Mouse (Mus musculus) hindbrain, embryonic 12.5 days (tissue): Measurements from ENCODE around the gene Mapk6. TPM values are rescaled to one million over a fixed set of nuclear protein-coding genes. Genes with fewer than 3 reads are reported as not detected.
A peak's percentile ranks its signal among the peaks of the same experiment; 100 is the strongest.
"Not testable (repeated sequence)": the region's sequence is repeated elsewhere in the genome, so short reads cannot be mapped to it uniquely, and the experiment has no call there.

Source experiments
- ATAC-seq: fragments of 200-750 bp; cut with Nextera tagmentation; 2 replicates; pipeline ENCODE4 v1.8.0; 2017; ENCODE audit warnings: moderate TSS enrichment; ENCODE audit not compliant: low FRiP score
- H3K27ac ChIP-seq: fragments of 300-500 bp; sonication (generic); 2 replicates; pipeline ENCODE4 v1.5.1; 2016; ENCODE audit warnings: mild to moderate bottlenecking
- H3K27me3 ChIP-seq: fragments of 300-500 bp; sonication (generic); 2 replicates; pipeline ENCODE4 v1.6.1; 2016; ENCODE audit warnings: mild to moderate bottlenecking
- H3K36me3 ChIP-seq: fragments of 300-500 bp; sonication (generic); 2 replicates; pipeline ENCODE4 v1.6.1; 2016; ENCODE audit warnings: mild to moderate bottlenecking
- H3K4me1 ChIP-seq: fragments of 300-500 bp; sonication (generic); 2 replicates; pipeline ENCODE4 v1.6.1; 2016
- H3K4me2 ChIP-seq: fragments of 300-500 bp; sonication (generic); replicated peaks from 2 replicates; pipeline ENCODE4 v1.6.1; 2016; ENCODE audit warnings: mild to moderate bottlenecking
- H3K4me3 ChIP-seq: fragments of 300-500 bp; sonication (generic); 2 replicates; pipeline ENCODE4 v1.5.1; 2016; ENCODE audit warnings: mild to moderate bottlenecking
- H3K9ac ChIP-seq: fragments of 300-500 bp; sonication (generic); 2 replicates; pipeline ENCODE4 v1.6.1; 2016; ENCODE audit warnings: mild to moderate bottlenecking, moderate library complexity
- H3K9me3 ChIP-seq: fragments of 300-500 bp; sonication (generic); replicated peaks from 2 replicates; pipeline ENCODE4 v1.6.1; 2016; ENCODE audit warnings: mild to moderate bottlenecking
- WGBS: fragments of 180-500 bp; shearing (Covaris S2); methylation state at CpG from one replicate; pipeline ENCODE4 v1.1.7; 2016; 5-methylcytosine and 5-hydroxymethylcytosine counted together
- polyA plus RNA-seq: library from polyadenylated mRNA; unstranded; fragments of >200 nt; fragmentation: Nextera tagmentation; extraction: Ambion mirVana; gene quantifications from 2 replicates; pipeline ENCODE4 v1.2.1, GENCODE M21; 2016

Mapk6 gene
- polyA plus RNA-seq = 176 and 183 TPM in 2 replicates

GRCm38 (mm10) chr9:75409852-75410378 lies at the start of gene Mapk6:
Mapk6 (minus strand) TSS chr9:75410005.
- Histone ChIP-seq H3K27me3 (no peaks in the 10 kb centered on the region), H3K27ac (peak within 1 kb of the TSS; percentile 98), H3K4me2 (peak within 1 kb of the TSS; percentile 71), H3K4me1 (peaks cover 27% of the 10 kb centered on the region), H3K4me3 (peak within 1 kb of the TSS; percentile 93), H3K9ac (peak within 1 kb of the TSS; percentile 90), H3K9me3 (no peaks in the 10 kb centered on the region), H3K36me3 (no peaks in the 10 kb centered on the region)
- 0% methylated on average over 52 of the region's 58 CpGs for WGBS
- ATAC-seq = peak; percentile 91

GRCm38 (mm10) chr9:75455684-75456083 lies 45.9 kb upstream of the Mapk6 start:
- no peak overlapping the region for H3K4me2 ChIP-seq
- H3K9me3 ChIP-seq = no peaks in the 10 kb centered on the region
- no peak overlapping the region for H3K9ac ChIP-seq
- 86% methylated on average over 10 of the region's 10 CpGs for WGBS
- H3K36me3 ChIP-seq = peaks cover 95% of the 10 kb centered on the region
- no peak overlapping the region for H3K27ac ChIP-seq
- H3K4me1 ChIP-seq = no peaks in the 10 kb centered on the region
- H3K4me3 ChIP-seq = no peak overlapping the region
- ATAC-seq = no peak
- no peaks in the 10 kb centered on the region for H3K27me3 ChIP-seq

- Histone ChIP-seq H3K4me3 (no peak overlapping the region), H3K9ac (no peak overlapping the region), H3K9me3 (no peaks in the 10 kb centered on the region), H3K4me1 (no peaks in the 10 kb centered on the region), H3K4me2 (no peak overlapping the region), H3K27ac (no peak overlapping the region), H3K27me3 (no peaks in the 10 kb centered on the region), H3K36me3 (peaks cover 89% of the 10 kb centered on the region)
- WGBS = 90% methylated on average over 2 of the region's 2 CpGs
- ATAC-seq = no peak
These were observed 44.2 kb upstream of the Mapk6 start for GRCm38 (mm10) chr9:75453994-75454393.

DNA sequence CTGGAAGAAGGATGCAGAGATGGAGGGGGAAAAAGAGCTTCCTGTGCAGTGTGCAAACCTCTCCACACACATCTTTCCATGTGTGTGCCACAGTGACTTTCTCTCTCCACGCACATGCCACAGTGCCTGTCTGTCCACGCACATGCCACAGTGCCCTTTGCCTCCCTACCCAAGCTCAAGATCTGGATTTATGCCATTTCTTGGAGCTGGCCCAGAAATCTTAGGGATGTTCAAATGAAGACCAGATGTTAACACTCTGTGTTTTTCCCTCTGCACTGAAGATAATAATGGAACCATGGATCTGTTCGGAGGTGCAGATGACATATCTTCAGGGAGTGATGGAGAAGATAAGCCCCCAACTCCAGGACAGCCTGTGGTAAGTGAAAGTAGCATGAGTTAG lies 38.2 kb upstream of the Mapk6 start:
- H3K27me3 ChIP-seq = no peaks in the 10 kb centered on the region
- WGBS = 85% methylated on average over 3 of the region's 3 CpGs
- no peak overlapping the region for H3K9ac ChIP-seq
- no peak overlapping the region for H3K4me3 ChIP-seq
- no peak overlapping the region for H3K4me2 ChIP-seq
- no peak overlapping the region for H3K27ac ChIP-seq
- no peak for ATAC-seq
- H3K36me3 ChIP-seq = peaks cover 68% of the 10 kb centered on the region
- H3K4me1 ChIP-seq = no peaks in the 10 kb centered on the region
- no peaks in the 10 kb centered on the region for H3K9me3 ChIP-seq

DNA sequence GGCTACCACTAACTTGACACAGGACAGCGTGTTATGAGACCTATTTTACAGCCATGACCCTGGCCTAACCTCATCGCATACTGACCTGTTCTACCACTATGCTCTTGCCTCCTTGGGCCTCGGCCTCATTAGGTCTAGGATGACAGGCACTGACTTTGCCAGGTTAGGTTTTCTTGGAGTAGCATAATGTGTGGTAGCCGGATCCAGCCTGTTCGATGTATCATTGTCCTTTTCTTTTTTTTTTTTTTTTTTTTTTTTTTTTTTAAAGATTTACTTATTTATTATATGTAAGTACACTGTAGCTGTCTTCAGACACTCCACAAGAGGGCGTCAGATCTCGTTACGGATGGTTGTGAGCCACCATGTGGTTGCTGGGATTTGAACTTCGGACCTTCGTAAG lies 36.8 kb upstream of the Mapk6 start:
- peaks cover 56% of the 10 kb centered on the region for H3K36me3 ChIP-seq
- H3K4me3 ChIP-seq = not testable (repeated sequence)
- 86% methylated on average over 10 of the region's 10 CpGs for WGBS

GRCm38 (mm10) chr9:75444981-75445380 lies 35.2 kb upstream of the Mapk6 start:
- no peaks in the 10 kb centered on the region for H3K9me3 ChIP-seq
- no peak overlapping the region for H3K9ac ChIP-seq
- H3K4me2 ChIP-seq = no peak overlapping the region
- peaks cover 10% of the 10 kb centered on the region for H3K4me1 ChIP-seq
- no peaks in the 10 kb centered on the region for H3K27me3 ChIP-seq
- no peak overlapping the region for H3K4me3 ChIP-seq
- H3K36me3 ChIP-seq = peaks cover 48% of the 10 kb centered on the region
- ATAC-seq = no peak
- WGBS = 86% methylated on average over 15 of the region's 15 CpGs
- no peak overlapping the region for H3K27ac ChIP-seq

More for the DNA sequence above, 36.8 kb upstream of the Mapk6 start:
- H3K9ac ChIP-seq, H3K4me2 ChIP-seq, H3K27me3 ChIP-seq, H3K4me1 ChIP-seq, ATAC-seq, H3K27ac ChIP-seq, H3K9me3 ChIP-seq: not testable (repeated sequence)

- peaks cover 17% of the 10 kb centered on the region for H3K36me3 ChIP-seq
- H3K4me1 ChIP-seq = peaks cover 10% of the 10 kb centered on the region
- H3K4me3 ChIP-seq = peak overlapping the region; percentile 91
- H3K9ac ChIP-seq = peak overlapping the region; percentile 95
- H3K27ac ChIP-seq = peak overlapping the region; percentile 88
- H3K4me2 ChIP-seq = peak overlapping the region; percentile 75
- H3K27me3 ChIP-seq = no peaks in the 10 kb centered on the region
- 1% methylated on average over 26 of the region's 31 CpGs for WGBS
- ATAC-seq = peak; percentile 88
- H3K9me3 ChIP-seq = no peaks in the 10 kb centered on the region
These were observed 31.9 kb upstream of the Mapk6 start for GRCm38 (mm10) chr9:75441691-75442131.

- ATAC-seq = peak; percentile 94
- H3K9me3 ChIP-seq = no peaks in the 10 kb centered on the region
- peak within 1 kb of the TSS; percentile 75 for H3K4me2 ChIP-seq
- H3K36me3 ChIP-seq = peaks cover 12% of the 10 kb centered on the region
- no peaks in the 10 kb centered on the region for H3K27me3 ChIP-seq
- peak within 1 kb of the TSS; percentile 95 for H3K9ac ChIP-seq
- H3K27ac ChIP-seq = peak within 1 kb of the TSS; percentile 88
- WGBS = under 1% methylated on average over 43 of the region's 45 CpGs
- H3K4me1 ChIP-seq = peaks cover 10% of the 10 kb centered on the region
- H3K4me3 ChIP-seq = peak within 1 kb of the TSS; percentile 91
These were observed 31.2 kb upstream of the Mapk6 start, which contains the start of gene Leo1 for GRCm38 (mm10) chr9:75440796-75441666. Leo1 (plus strand) TSS chr9:75441524.

- Histone ChIP-seq H3K4me3 (no peak overlapping the region), H3K27ac (no peak overlapping the region), H3K9ac (no peak overlapping the region), H3K36me3 (no peaks in the 10 kb centered on the region), H3K4me1 (peaks cover 19% of the 10 kb centered on the region), H3K27me3 (no peaks in the 10 kb centered on the region), H3K9me3 (no peaks in the 10 kb centered on the region), H3K4me2 (no peak overlapping the region)
- 29% methylated on average over 6 of the region's 6 CpGs for WGBS
- no peak for ATAC-seq
These were observed 28.0 kb upstream of the Mapk6 start for GRCm38 (mm10) chr9:75437653-75438385.

DNA sequence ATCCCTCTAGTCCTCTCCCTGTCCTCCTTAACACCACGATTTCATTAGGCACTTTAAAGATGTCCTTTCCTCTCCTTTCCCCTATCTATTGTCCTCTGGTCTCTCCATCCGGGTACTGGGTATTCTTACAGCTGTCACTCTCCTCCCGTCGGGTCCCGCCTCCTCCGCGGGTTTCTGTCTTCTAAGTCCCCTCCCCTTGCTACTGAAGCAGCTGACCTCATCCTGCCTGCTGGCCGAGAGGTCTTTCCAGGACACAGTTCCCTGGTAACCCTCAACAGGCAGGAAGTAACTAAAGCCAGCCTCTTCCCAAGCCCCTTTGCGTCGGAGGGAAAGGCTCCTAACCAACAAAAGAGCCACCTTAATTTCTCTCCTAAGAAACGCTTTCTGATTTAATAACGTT lies 26.1 kb upstream of the Mapk6 start:
- no peaks in the 10 kb centered on the region for H3K27me3 ChIP-seq
- H3K4me1 ChIP-seq = peaks cover 9% of the 10 kb centered on the region; the same call in 1 of the 2 replicates
- H3K9me3 ChIP-seq = no peaks in the 10 kb centered on the region
- H3K4me2 ChIP-seq = no peak overlapping the region
- H3K27ac ChIP-seq = no peak overlapping the region; the same call in 1 of the 2 replicates
- no peak overlapping the region for H3K4me3 ChIP-seq
- peak; percentile 42 for ATAC-seq
- WGBS = 5% methylated on average over 12 of the region's 12 CpGs
- H3K36me3 ChIP-seq = no peaks in the 10 kb centered on the region
- no peak overlapping the region for H3K9ac ChIP-seq

DNA sequence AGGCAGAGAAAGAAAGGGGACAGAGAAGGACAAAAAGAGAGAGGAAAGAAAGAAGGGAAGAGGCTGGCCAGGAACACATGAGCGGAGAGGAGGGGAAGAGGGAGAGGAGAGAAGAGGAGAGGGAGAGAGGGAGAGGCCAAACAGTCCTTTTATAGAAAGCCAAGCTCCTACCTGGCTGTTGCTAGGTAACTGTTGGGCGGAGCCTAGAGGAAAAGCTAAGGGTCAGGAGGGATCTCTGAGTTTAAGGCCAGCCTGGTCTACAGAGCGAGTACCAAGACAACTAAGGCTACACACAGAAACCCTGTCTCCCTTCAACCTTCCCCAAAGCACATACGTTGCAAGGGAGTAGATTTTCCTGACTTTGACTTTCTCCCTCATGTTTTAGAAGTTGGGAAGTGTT lies 25.5 kb upstream of the Mapk6 start:
- WGBS = 79% methylated on average over 4 of the region's 4 CpGs
- no peaks in the 10 kb centered on the region for H3K9me3 ChIP-seq
- no peak for ATAC-seq
- H3K4me3 ChIP-seq = no peak overlapping the region
- H3K27me3 ChIP-seq = no peaks in the 10 kb centered on the region
- H3K4me2 ChIP-seq = no peak overlapping the region
- no peak overlapping the region for H3K9ac ChIP-seq
- no peak overlapping the region; the same call in 1 of the 2 replicates for H3K27ac ChIP-seq
- H3K36me3 ChIP-seq = no peaks in the 10 kb centered on the region
- peaks cover 9% of the 10 kb centered on the region; the same call in 1 of the 2 replicates for H3K4me1 ChIP-seq

GRCm38 (mm10) chr9:75434872-75435271 lies 25.1 kb upstream of the Mapk6 start:
- 75% methylated on average over 6 of the region's 6 CpGs for WGBS

More at GRCm38 (mm10) chr9:75434872-75435271, 25.1 kb upstream of the Mapk6 start:
- Histone ChIP-seq H3K4me1 (peaks cover 9% of the 10 kb centered on the region; the same call in 1 of the 2 replicates), H3K27ac (no peak overlapping the region), H3K4me2 (no peak overlapping the region), H3K4me3 (no peak overlapping the region), H3K9me3 (no peaks in the 10 kb centered on the region), H3K36me3 (no peaks in the 10 kb centered on the region), H3K27me3 (no peaks in the 10 kb centered on the region), H3K9ac (no peak overlapping the region)
- ATAC-seq = no peak
